Mouse (Mus musculus): ENCODE data around the gene Arl13a.
"Not testable (repeated sequence)": the region's sequence is repeated elsewhere in the genome, so short reads cannot be mapped to it uniquely, and the experiment has no call there.

- TF ChIP-seq CTCF, EP300 (IDR thresholded peaks at IDR 0.05; ENCODE audit: low read depth): not testable (repeated sequence)
Observed at GRCm38 (mm10) chrX:134187201-134187600, at the start of gene Arl13a.
